Comparison of ENCODE assay signal across 8 mouse cellular contexts in genomic region chr2:73313117-73313501, GRCm38 (mm10). TPM values are rescaled to one million over a fixed set of nuclear protein-coding genes. Genes with fewer than 3 reads are reported as not detected.
DNase-seq lines count a peak whose midpoint lies in the region; ATAC-seq lines count a peak whose summit lies in the region.

No protein-coding gene starts in this region.

- peak overlapping the region; percentile 82 for H3K4me3 ChIP-seq in forebrain, embryonic 13.5 days
- H3K4me3 ChIP-seq in hindbrain, embryonic 10.5 days = peak overlapping the region; percentile 78

- H3K4me2 ChIP-seq in forebrain, embryonic 13.5 days = peak overlapping the region; percentile 78

- H3K9ac ChIP-seq in forebrain, embryonic 13.5 days = peak overlapping the region; percentile 69; the same call in 1 of the 2 replicates

- peak; percentile 46 for ATAC-seq in forebrain, embryonic 13.5 days
- no peak for ATAC-seq in monocyte, adult 5-6 weeks (replicated peaks; ENCODE audit: insufficient number of reproducible peaks, low FRiP score, low TSS enrichment, poor library complexity, severe bottlenecking)

- peak; percentile 79 for DNase-seq in MEL-GATA-1-ER (ENCODE audit: extremely low read depth, low read depth)
- DNase-seq in c-Kit-positive CD71-positive TER-119-negative erythroid progenitor cells, embryonic 14.5 days (ENCODE audit: low read depth) = peak; percentile 87
- DNase-seq in hindbrain, embryonic 10.5 days (ENCODE audit: low spot score) = peak; percentile 29
- DNase-seq in layer of hippocampus, adult 9-11 months = peak; percentile 22
- peak; percentile 38 for DNase-seq in lung, postnatal 25 days (ENCODE audit: low spot score)
- DNase-seq in right cerebral cortex, postnatal 14 days = peak; percentile 11

- H3K27me3 ChIP-seq in forebrain, embryonic 13.5 days = no peaks in the 10 kb centered on the region
- H3K27me3 ChIP-seq in hindbrain, embryonic 10.5 days (ENCODE audit: insufficient read depth, poor library complexity, severe bottlenecking) = no peaks in the 10 kb centered on the region

- peaks cover 13% of the 10 kb centered on the region for H3K36me3 ChIP-seq in forebrain, embryonic 13.5 days (ENCODE audit: poor library complexity, severe bottlenecking)
- H3K36me3 ChIP-seq in hindbrain, embryonic 10.5 days = peaks cover 21% of the 10 kb centered on the region

- H3K4me1 ChIP-seq in forebrain, embryonic 13.5 days = peaks cover 14% of the 10 kb centered on the region
- H3K4me1 ChIP-seq in hindbrain, embryonic 10.5 days (replicated peaks) = peaks cover 19% of the 10 kb centered on the region

- H3K9me3 ChIP-seq in forebrain, embryonic 13.5 days (replicated peaks) = no peaks in the 10 kb centered on the region
- H3K9me3 ChIP-seq in hindbrain, embryonic 10.5 days = no peaks in the 10 kb centered on the region

- 0 out of 2 replicates have a peak overlapping the region, but pooled peaks have one; percentile 78 for H3K27ac ChIP-seq in forebrain, embryonic 13.5 days
- peak overlapping the region; percentile 78 for H3K27ac ChIP-seq in hindbrain, embryonic 10.5 days

- 43% methylated on average over 14 of the region's 14 CpGs for WGBS in forebrain, embryonic 13.5 days
- WGBS in hindbrain, embryonic 10.5 days = 49% methylated on average over 14 of the region's 14 CpGs

RNA-seq across cellular contexts. Expression of gene Cir1, which starts 0.6 kb away (rescaled TPM):
- 26.9 and 30.2 TPM in 2 replicates for polyA plus RNA-seq in forebrain, embryonic 13.5 days (2015; fragmentation: Nextera tagmentation; extraction: Ambion mirVana)
- polyA plus RNA-seq in hindbrain, embryonic 10.5 days (2016; fragmentation: Nextera tagmentation; extraction: Ambion mirVana) = 11.7 and 14.9 TPM in 2 replicates
- total RNA-seq in monocyte, adult 5-6 weeks (2017) = 25.7 to 34.2 TPM (median 30.7 TPM) in 3 replicates

RNA-seq across cellular contexts. Expression of gene Scrn3, which starts 0.7 kb away (rescaled TPM):
- polyA plus RNA-seq in forebrain, embryonic 13.5 days (2015; fragmentation: Nextera tagmentation; extraction: Ambion mirVana) = 9.5 and 10.5 TPM in 2 replicates
- polyA plus RNA-seq in hindbrain, embryonic 10.5 days (2016; fragmentation: Nextera tagmentation; extraction: Ambion mirVana) = 8.3 and 14.2 TPM in 2 replicates
- total RNA-seq in monocyte, adult 5-6 weeks (2017) = 6.3 to 13.4 TPM (median 10.3 TPM) in 3 replicates

RNA-seq across cellular contexts. Expression of gene Sp9, which starts 41.4 kb away (rescaled TPM):
- 10.6 and 15.4 TPM in 2 replicates for polyA plus RNA-seq in forebrain, embryonic 13.5 days (2015; fragmentation: Nextera tagmentation; extraction: Ambion mirVana)
- 1.9 and 2.3 TPM in 2 replicates for polyA plus RNA-seq in hindbrain, embryonic 10.5 days (2016; fragmentation: Nextera tagmentation; extraction: Ambion mirVana)
- total RNA-seq in monocyte, adult 5-6 weeks (2017) = not detected in 3 replicates

Comparison
In these comparisons a context has a peak if more than half of its experiments do, and no peak if none do; other contexts are left out.
1. DNase-seq: peak in every context shown above with its lines; median percentile 87 in c-Kit-positive CD71-positive TER-119-negative erythroid progenitor cells, embryonic 14.5 days; 79 in MEL-GATA-1-ER; 38 in lung, postnatal 25 days; 29 in hindbrain, embryonic 10.5 days; 22 in layer of hippocampus, adult 9-11 months; 11 in right cerebral cortex, postnatal 14 days.